In genomic region chr9:25519193-25519592, GRCm38 (mm10) we compare ENCODE assay signal across 11 mouse cellular contexts. TPM values are rescaled to one million over a fixed set of nuclear protein-coding genes. Genes with fewer than 3 reads are reported as not detected.
A peak's percentile ranks its signal among the peaks of the same experiment; 100 is the strongest.
DNase-seq lines count a peak whose midpoint lies in the region; ATAC-seq and TF ChIP-seq lines count a peak whose summit lies in the region.
"Had no signal": no experiment of that assay in that cellular context is flagged by ENCODE, and none has a peak within 500 bp of the region (broad histone marks: within the 10 kb centered on the region; RNA-seq: fewer than 3 reads in every experiment).

No protein-coding gene starts in this region.

- TF ChIP-seq CTCF in liver, adult 2 months (IDR thresholded peaks at IDR 0.05; ENCODE audit: low read depth, low read length) = no peak

- H3K79me2 ChIP-seq in liver, adult 2 months (ENCODE audit: control insufficient read depth, insufficient read depth, low read length) = peaks cover 33% of the 10 kb centered on the region; the same call in 1 of the 2 replicates

- H3K9ac ChIP-seq in liver, adult 2 months (ENCODE audit: low read depth, low read length) = no peak overlapping the region
- no peak overlapping the region for H3K9ac ChIP-seq in liver, embryonic 12.5 days
- H3K9ac ChIP-seq: limb, embryonic 13.5 days; midbrain, embryonic 13.5 days had no signal

- peak; percentile 51 for DNase-seq in cerebellum, adult 11-12 months
- no peak for DNase-seq in cerebellum, adult 11 months
- DNase-seq in liver, adult 2 months (ENCODE audit: extremely low read depth, low read depth, low spot score) = peak; percentile 34
- peak; percentile 54 for DNase-seq in gastrocnemius, postnatal 10 days
- peak; percentile 45 for DNase-seq in kidney, postnatal 10 days
- DNase-seq in T-cell, adult 2 months (ENCODE audit: low spot score) = no peak

- no peak overlapping the region for H3K4me3 ChIP-seq in liver, adult 2 months (ENCODE audit: insufficient read depth, low read depth, low read length)
- no peak overlapping the region for H3K4me3 ChIP-seq in liver, embryonic 12.5 days
- H3K4me3 ChIP-seq: embryonic facial prominence, embryonic 10.5 days; limb, embryonic 13.5 days; midbrain, embryonic 13.5 days had no signal

- ATAC-seq in liver, embryonic 12.5 days = no peak
- ATAC-seq in CD4-positive, CD25-positive, alpha-beta regulatory T cell, adult 4 months = no peak
- ATAC-seq: midbrain, embryonic 13.5 days had no signal

- no peaks in the 10 kb centered on the region for H3K9me3 ChIP-seq in liver, embryonic 12.5 days (replicated peaks)
- H3K9me3 ChIP-seq: embryonic facial prominence, embryonic 10.5 days; limb, embryonic 13.5 days; midbrain, embryonic 13.5 days had no signal

- no peak overlapping the region for H3K27ac ChIP-seq in liver, adult 2 months (replicated peaks; ENCODE audit: insufficient read depth, low read depth, low read length)
- no peak overlapping the region for H3K27ac ChIP-seq in liver, embryonic 12.5 days
- H3K27ac ChIP-seq: embryonic facial prominence, embryonic 10.5 days; limb, embryonic 13.5 days; midbrain, embryonic 13.5 days had no signal

- TF ChIP-seq POLR2A in liver, adult 2 months (IDR thresholded peaks at IDR 0.05; ENCODE audit: extremely low read depth, insufficient read depth, low read length) = no peak

- peaks cover 14% of the 10 kb centered on the region for H3K4me1 ChIP-seq in liver, adult 2 months (ENCODE audit: control insufficient read depth, insufficient read depth, low read length)
- H3K4me1 ChIP-seq in liver, embryonic 12.5 days = no peaks in the 10 kb centered on the region

- H3K4me2 ChIP-seq in liver, embryonic 12.5 days = no peak overlapping the region
- H3K4me2 ChIP-seq: limb, embryonic 13.5 days; midbrain, embryonic 13.5 days had no signal

- H3K27me3 ChIP-seq in liver, adult 2 months (ENCODE audit: control insufficient read depth, insufficient read depth, low read length) = no peaks in the 10 kb centered on the region
- H3K27me3 ChIP-seq in liver, embryonic 12.5 days (replicated peaks) = no peaks in the 10 kb centered on the region
- H3K27me3 ChIP-seq: limb, embryonic 13.5 days; midbrain, embryonic 13.5 days had no signal

- H3K36me3 ChIP-seq in liver, adult 2 months (ENCODE audit: control insufficient read depth, insufficient read depth, low read length) = no peaks in the 10 kb centered on the region
- no peaks in the 10 kb centered on the region for H3K36me3 ChIP-seq in liver, embryonic 12.5 days
- H3K36me3 ChIP-seq: embryonic facial prominence, embryonic 10.5 days; limb, embryonic 13.5 days; midbrain, embryonic 13.5 days had no signal

- WGBS in liver, adult 2 months = 55% methylated on average over 6 of the region's 6 CpGs
- WGBS in liver, embryonic 12.5 days (ENCODE audit: insufficient replicate concordance) = 52% methylated on average over 6 of the region's 6 CpGs

RNA-seq across cellular contexts. Expression of gene Eepd1, which starts 37.8 kb away (rescaled TPM):
- total RNA-seq in liver, adult 2 months (2014; rRNA removed) = 19.5 and 27.8 TPM in 2 replicates
- polyA plus RNA-seq in liver, adult 2 months (2012; rRNA removed) = 10.8 and 11.8 TPM in 2 replicates
- 5.4 and 6.3 TPM in 2 replicates for polyA plus RNA-seq in liver, embryonic 12.5 days (2016; fragmentation: Nextera tagmentation; extraction: Ambion mirVana)
- total RNA-seq in gastrocnemius, postnatal 10 days (2021) = 10 to 100 TPM; 49.4 to 59.9 TPM
- polyA plus RNA-seq in CD4-positive, CD25-positive, alpha-beta regulatory T cell, adult 4 months (2017; shearing (Covaris generic)) = under 1 TPM; 0.31 to 0.80 TPM

Comparison
In these comparisons a context has a peak if more than half of its experiments do, and no peak if none do; other contexts are left out.
1. DNase-seq: peak in cerebellum, adult 11-12 months (single experiment), liver, adult 2 months (single experiment), gastrocnemius, postnatal 10 days (single experiment) and kidney, postnatal 10 days (single experiment); none in cerebellum, adult 11 months (single experiment) and T-cell, adult 2 months (single experiment).